Mouse (Mus musculus): Measurements from ENCODE around the gene Tead1.
A peak's percentile ranks its signal among the peaks of the same experiment; 100 is the strongest.

The Tead1 gene

GRCm38 (mm10) chr7:112825339-112825781 lies 146.2 kb downstream of the Tead1 start:
- no peak for DNase-seq

GRCm38 (mm10) chr7:112826114-112826911 lies 147.2 kb downstream of the Tead1 start:
- peak; percentile 73 for DNase-seq

GRCm38 (mm10) chr7:112828016-112828695 lies 149.0 kb downstream of the Tead1 start:
- peak; percentile 85 for DNase-seq

GRCm38 (mm10) chr7:112828696-112829022 lies 149.5 kb downstream of the Tead1 start:
- DNase-seq = no peak

GRCm38 (mm10) chr7:112830946-112831345 lies 151.8 kb downstream of the Tead1 start:
- peak; percentile 86 for DNase-seq

GRCm38 (mm10) chr7:112831446-112831845 lies 152.3 kb downstream of the Tead1 start:
- DNase-seq = peak; percentile 87

- no peak for DNase-seq
Observed at GRCm38 (mm10) chr7:112833132-112833531, 154.0 kb downstream of the Tead1 start.

- no peak for DNase-seq
Observed at GRCm38 (mm10) chr7:112836076-112836475, 157.0 kb downstream of the Tead1 start.

GRCm38 (mm10) chr7:112838131-112838530 lies 159.0 kb downstream of the Tead1 start:
- no peak for DNase-seq

- DNase-seq = peak; percentile 57
Observed at GRCm38 (mm10) chr7:112840351-112840750, 161.2 kb downstream of the Tead1 start.

GRCm38 (mm10) chr7:112840890-112841289 lies 161.8 kb downstream of the Tead1 start:
- no peak for DNase-seq

- no peak for DNase-seq
Observed at GRCm38 (mm10) chr7:112841484-112841883, 162.4 kb downstream of the Tead1 start.

- DNase-seq = no peak
Observed at GRCm38 (mm10) chr7:112841886-112842285, 162.8 kb downstream of the Tead1 start.

GRCm38 (mm10) chr7:112851281-112851744 lies 172.2 kb downstream of the Tead1 start:
- no peak for DNase-seq

- DNase-seq = no peak
Observed at GRCm38 (mm10) chr7:112852149-112852839, 173.2 kb downstream of the Tead1 start.

- DNase-seq = no peak
Observed at GRCm38 (mm10) chr7:112853857-112854256, 174.7 kb downstream of the Tead1 start.

- no peak for DNase-seq
Observed at GRCm38 (mm10) chr7:112854516-112854915, 175.4 kb downstream of the Tead1 start.

- DNase-seq = no peak
Observed at GRCm38 (mm10) chr7:112855419-112855818, 176.3 kb downstream of the Tead1 start.

GRCm38 (mm10) chr7:112856121-112856571 lies 177.0 kb downstream of the Tead1 start:
- DNase-seq = no peak

- no peak for DNase-seq
Observed at GRCm38 (mm10) chr7:112856583-112856982, 177.5 kb downstream of the Tead1 start.

- no peak for DNase-seq
Observed at GRCm38 (mm10) chr7:112859887-112860286, 180.8 kb downstream of the Tead1 start.

GRCm38 (mm10) chr7:112862086-112862485 lies 183.0 kb downstream of the Tead1 start:
- no peak for DNase-seq

GRCm38 (mm10) chr7:112864188-112864587 lies 185.1 kb downstream of the Tead1 start:
- DNase-seq = no peak
